Mouse (Mus musculus): ENCODE data around the gene Cct8l1. TPM values are rescaled to one million over a fixed set of nuclear protein-coding genes. Genes with fewer than 3 reads are reported as not detected.

Cct8l1 gene
- total RNA-seq (2012; rRNA removed) (not detected in 2 replicates), total RNA-seq (2014; rRNA removed) (not detected in 2 replicates), polyA plus RNA-seq (2012; ENCODE audit: insufficient read length, low read depth) (not detected in 2 replicates)

GRCm38 (mm10) chr5:25515767-25516166 lies at the start of gene Cct8l1:
TSS of gene Cct8l1 (plus strand) at chr5:25516067.
- Histone ChIP-seq H3K4me1 (ENCODE audit: control insufficient read depth in 1 of 2, insufficient read depth in 2 of 2) (no peaks in the 10 kb centered on the region), H3K9ac (ENCODE audit: insufficient read depth, low read depth) (no peak within 1 kb of the TSS), H3K27me3 (replicated peaks) (no peaks in the 10 kb centered on the region), H3K79me2 (replicated peaks; ENCODE audit: control insufficient read depth, extremely low read depth, insufficient read depth, poor library complexity, severe bottlenecking) (no peaks in the 10 kb centered on the region), H3K4me3 (replicated peaks in 1 of 3; ENCODE audit: low read depth in 2 of 3, low read length in 2 of 3, poor library complexity in 1 of 3) (no peak within 1 kb of the TSS), H3K9me3 (replicated peaks; ENCODE audit: low read length) (no peaks in the 10 kb centered on the region), H3K36me3 (replicated peaks in 1 of 2; ENCODE audit: control insufficient read depth in 1 of 2, insufficient read depth in 1 of 2, low read length in 1 of 2) (no peaks in the 10 kb centered on the region), H3K27ac (ENCODE audit: insufficient read depth, low read depth) (no peak within 1 kb of the TSS), H3K4me2 (ENCODE audit: insufficient read depth, low read depth, poor library complexity, severe bottlenecking) (no peak within 1 kb of the TSS)
- dilution Hi-C loops (cut with MboI; ENCODE audit: extremely low pct_ligation_motif_present, extremely low pct_unique_long_range_greater_than_20kb, low sequenced_read_pairs) (no loop called here), in situ Hi-C loops (cut with MboI; ENCODE audit: low pct_ligation_motif_present, low pct_unique_long_range_greater_than_20kb, low sequenced_read_pairs) (no loop called here)
- no peak for TF ChIP-seq CTCF (conservative IDR thresholded peaks at IDR 0.05 in 1 of 2, IDR thresholded peaks at IDR 0.05 in 1 of 2; ENCODE audit: low read depth in 2 of 2, low read length in 2 of 2)
- no peak for TF ChIP-seq TCF12 (IDR thresholded peaks at IDR 0.05; ENCODE audit: low read depth, low read length)
- no peak for TF ChIP-seq IRF4 (IDR thresholded peaks at IDR 0.05; ENCODE audit: low read depth, low read length)
- TF ChIP-seq PAX5 (IDR thresholded peaks at IDR 0.05; ENCODE audit: low read length), result no peak
- no peak for TF ChIP-seq GABPA (IDR thresholded peaks at IDR 0.05; ENCODE audit: insufficient replicate concordance, low read depth, low read length)
- no peak for TF ChIP-seq JUN (IDR thresholded peaks at IDR 0.05; ENCODE audit: insufficient read depth, low read depth, low read length)
- TF ChIP-seq MXI1 (IDR thresholded peaks at IDR 0.05; ENCODE audit: low read depth, low read length), result no peak
- TF ChIP-seq MAFK (IDR thresholded peaks at IDR 0.05; ENCODE audit: insufficient replicate concordance, low read length), result no peak
- no peak for TF ChIP-seq JUND (conservative IDR thresholded peaks at IDR 0.05; ENCODE audit: low read depth, low read length)
- DNase-seq (ENCODE audit: extremely low read depth), result no peak

DNA sequence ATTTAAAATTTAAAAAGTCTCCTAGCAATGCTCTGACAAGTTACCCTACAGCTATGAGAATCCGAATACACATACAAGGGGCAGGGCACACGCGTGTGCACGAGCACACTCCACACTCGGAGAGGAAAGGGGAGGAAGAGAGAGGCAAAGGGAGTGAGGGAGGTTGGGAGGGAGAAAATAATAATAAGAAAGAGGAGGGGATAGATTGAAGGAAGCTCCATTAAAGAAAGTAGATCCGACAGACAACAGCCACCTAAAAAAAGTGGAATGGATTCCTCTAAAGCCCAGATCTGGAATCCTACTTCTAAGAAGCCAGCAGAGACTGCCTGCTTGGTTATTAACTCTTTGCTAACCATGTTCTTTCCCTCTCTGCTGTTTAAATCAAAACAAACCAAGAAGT lies 43.8 kb upstream of the Cct8l1 start:
- DNase-seq (ENCODE audit: extremely low read depth), result no peak
- in situ Hi-C loops (cut with MboI; ENCODE audit: low pct_ligation_motif_present, low pct_unique_long_range_greater_than_20kb, low sequenced_read_pairs), result no loop called here
- Histone ChIP-seq H3K27me3 (replicated peaks) (no peaks in the 10 kb centered on the region), H3K4me1 (ENCODE audit: control insufficient read depth in 1 of 2, insufficient read depth in 2 of 2) (no peaks in the 10 kb centered on the region), H3K9ac (ENCODE audit: insufficient read depth, low read depth) (no peak overlapping the region), H3K79me2 (replicated peaks; ENCODE audit: control insufficient read depth, extremely low read depth, insufficient read depth, poor library complexity, severe bottlenecking) (peaks cover 2% of the 10 kb centered on the region; the same call in 1 of the 2 replicates), H3K9me3 (replicated peaks; ENCODE audit: low read length) (no peaks in the 10 kb centered on the region), H3K4me3 (replicated peaks in 1 of 3; ENCODE audit: low read depth in 2 of 3, low read length in 2 of 3, poor library complexity in 1 of 3) (no peak overlapping the region), H3K27ac (ENCODE audit: insufficient read depth, low read depth) (no peak overlapping the region), H3K36me3 (replicated peaks in 1 of 2; ENCODE audit: control insufficient read depth in 1 of 2, insufficient read depth in 1 of 2, low read length in 1 of 2) (no peaks in the 10 kb centered on the region), H3K4me2 (ENCODE audit: insufficient read depth, low read depth, poor library complexity, severe bottlenecking) (no peak overlapping the region)
- no peak for TF ChIP-seq ETS1 (conservative IDR thresholded peaks at IDR 0.05; ENCODE audit: low read depth, low read length)
- TF ChIP-seq NRF1 (IDR thresholded peaks at IDR 0.05; ENCODE audit: low read depth, low read length), result no peak
- TF ChIP-seq USF1 (IDR thresholded peaks at IDR 0.05; ENCODE audit: low read depth, low read length), result no peak
- TF ChIP-seq CHD1 (IDR thresholded peaks at IDR 0.05; ENCODE audit: low read depth, low read length), result no peak
- TF ChIP-seq RAD21 (IDR thresholded peaks at IDR 0.05; ENCODE audit: low read depth, low read length), result no peak
- TF ChIP-seq CHD2 (IDR thresholded peaks at IDR 0.05; ENCODE audit: low read length), result no peak
- no peak for TF ChIP-seq PAX5 (IDR thresholded peaks at IDR 0.05; ENCODE audit: low read length)
- TF ChIP-seq KAT2A (IDR thresholded peaks at IDR 0.05; ENCODE audit: insufficient replicate concordance, low read length), result no peak
- dilution Hi-C loops (cut with MboI; ENCODE audit: extremely low pct_ligation_motif_present, extremely low pct_unique_long_range_greater_than_20kb, low sequenced_read_pairs), result no loop called here

Data from CH12.LX (cell line).